Mouse (Mus musculus): Measurements from ENCODE around the gene Gm26965.
A peak's percentile ranks its signal among the peaks of the same experiment; 100 is the strongest.
"Not testable (repeated sequence)": the region's sequence is repeated elsewhere in the genome, so short reads cannot be mapped to it uniquely, and the experiment has no call there.

Gene Gm26965

GRCm38 (mm10) chr13:67525753-67526410, at the start of gene Gm26965, which contains the start of gene Zfp87:
TSS of gene Gm26965 (minus strand) at chr13:67526151.
TSS of gene Zfp87 (minus strand) at chr13:67526177.
- DNase-seq = peak; percentile 95 to 96

GRCm38 (mm10) chr13:67572591-67573189, 46.7 kb upstream of the Gm26965 start:
- no peak for DNase-seq

- no peak for DNase-seq
Observed at GRCm38 (mm10) chr13:67553730-67554129, 27.8 kb upstream of the Gm26965 start, which contains the start of gene Zfp748. TSS of gene Zfp748 (minus strand) at chr13:67553830.

- DNase-seq = peak; percentile 90 to 93
Observed at GRCm38 (mm10) chr13:67552505-67553346, 26.8 kb upstream of the Gm26965 start.

GRCm38 (mm10) chr13:67545941-67546340, 20.0 kb upstream of the Gm26965 start:
- DNase-seq = no peak

GRCm38 (mm10) chr13:67527049-67527730, 1.2 kb upstream of the Gm26965 start:
- DNase-seq = no peak

- DNase-seq = no peak
Observed at GRCm38 (mm10) chr13:67500908-67501307, 25.0 kb downstream of the Gm26965 start.

- peak; percentile 89 to 91 for DNase-seq
Observed at GRCm38 (mm10) chr13:67500084-67500719, 25.7 kb downstream of the Gm26965 start, which contains the start of gene Zfp58. TSS of gene Zfp58 (minus strand) at chr13:67500555.

- no peak for DNase-seq
Observed at GRCm38 (mm10) chr13:67495631-67496030, 30.3 kb downstream of the Gm26965 start.

GRCm38 (mm10) chr13:67484424-67484811, 41.5 kb downstream of the Gm26965 start:
- DNase-seq = no peak

- peak; percentile 91 to 93 for DNase-seq
Observed at GRCm38 (mm10) chr13:67483625-67484423, 42.1 kb downstream of the Gm26965 start, which contains the start of gene Zfp874b. TSS of gene Zfp874b (minus strand) at chr13:67484258.

- DNase-seq = no peak
Observed at GRCm38 (mm10) chr13:67481528-67481927, 44.4 kb downstream of the Gm26965 start.

GRCm38 (mm10) chr13:67469274-67469673, 56.7 kb downstream of the Gm26965 start:
- no peak for DNase-seq

- DNase-seq = not testable (repeated sequence)
Observed at GRCm38 (mm10) chr13:67463506-67464185, 62.3 kb downstream of the Gm26965 start.

GRCm38 (mm10) chr13:67452021-67452309, 74.0 kb downstream of the Gm26965 start:
- no peak for DNase-seq

GRCm38 (mm10) chr13:67451172-67452020, 74.6 kb downstream of the Gm26965 start, which contains the start of gene Zfp874a:
TSS of gene Zfp874a (minus strand) at chr13:67451624.
- DNase-seq = peak; percentile 94 to 95
